Mouse (Mus musculus) T-helper 2 cell (primary cell): Measurements from ENCODE around the gene Hs3st6.

Experiments used
- in situ Hi-C: fragments of 300-600 bp; cut with MboI, MseI; formaldehyde crosslinking; loops from one replicate; pipeline ENCODE4 v1.15.1; 2025; ENCODE audit warnings: high pct_unique_total_duplicates

Hs3st6 gene

GRCm38 (mm10) chr17:24728184-24728583 lies 24.6 kb upstream of the Hs3st6 start:
- in situ Hi-C loops: no loop called here

DNA sequence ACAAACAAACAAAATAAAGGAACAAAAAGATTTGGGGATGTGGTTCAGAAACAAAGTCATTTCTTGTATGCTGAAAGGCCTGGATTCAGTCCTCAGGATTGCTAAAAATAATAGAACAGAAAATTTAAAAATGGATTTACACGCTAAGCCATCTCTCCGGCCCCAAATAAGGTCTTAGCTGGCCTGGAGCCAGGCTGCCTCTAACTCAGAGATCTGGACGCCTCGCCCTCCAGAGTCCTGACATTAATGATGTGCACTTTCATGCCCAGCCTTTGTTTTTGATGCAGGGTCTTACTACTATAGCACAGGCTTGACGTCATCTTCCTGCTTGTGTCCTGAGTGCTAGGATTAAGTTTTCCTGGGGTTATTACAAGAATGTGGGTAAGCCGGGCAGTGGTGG lies 23.7 kb upstream of the Hs3st6 start:
- in situ Hi-C loops: no loop called here

DNA sequence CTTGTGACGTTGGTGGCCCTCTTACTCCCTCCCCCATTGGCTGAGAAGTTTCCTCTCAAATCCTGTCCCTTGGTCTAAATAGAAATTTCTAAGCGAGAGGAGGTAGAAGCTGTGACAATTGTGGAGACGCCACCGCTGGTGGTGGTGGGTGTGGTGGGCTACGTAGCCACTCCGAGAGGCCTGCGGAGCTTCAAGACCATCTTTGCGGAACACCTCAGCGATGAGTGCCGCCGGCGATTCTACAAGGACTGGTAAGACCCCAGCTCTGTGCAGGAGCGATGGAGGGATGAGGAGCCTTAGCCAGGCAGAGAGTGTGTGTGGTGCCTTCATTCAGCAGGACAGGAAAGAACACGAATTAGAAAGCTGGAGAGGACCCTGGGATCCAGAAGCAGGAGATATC lies 22.0 kb upstream of the Hs3st6 start:
- in situ Hi-C loops: no loop called here

DNA sequence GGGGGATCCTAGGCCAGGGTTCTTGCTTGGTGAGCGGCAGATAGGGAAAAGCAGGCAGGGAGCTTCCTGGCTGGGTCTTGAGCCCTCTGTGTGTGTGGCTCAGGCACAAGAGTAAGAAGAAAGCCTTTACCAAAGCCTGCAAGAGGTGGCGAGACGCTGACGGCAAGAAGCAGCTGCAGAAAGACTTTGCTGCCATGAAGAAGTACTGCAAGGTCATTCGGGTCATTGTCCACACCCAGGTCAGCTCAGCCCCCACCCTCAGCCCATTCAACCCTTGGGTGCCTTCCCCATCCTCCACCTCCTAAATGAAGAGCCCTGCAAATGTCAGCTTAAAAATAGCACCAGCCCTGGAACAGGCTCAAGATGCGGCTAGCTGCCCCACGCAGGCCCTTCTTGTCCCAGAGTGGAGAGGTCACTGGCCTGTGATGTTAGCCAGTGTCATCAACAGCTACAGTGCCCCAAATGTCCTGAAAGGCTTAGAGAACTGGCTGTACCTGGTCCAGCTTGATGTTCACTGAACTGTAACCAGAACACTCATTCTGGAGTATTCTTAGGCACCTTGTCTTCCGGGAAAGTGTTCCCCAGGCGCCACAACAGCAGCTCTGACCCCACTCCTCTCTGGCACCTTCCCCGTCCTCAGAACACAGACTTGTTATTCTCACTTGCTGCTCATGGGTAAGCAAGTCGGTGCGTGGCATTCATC lies 20.4 kb upstream of the Hs3st6 start:
- in situ Hi-C loops: no loop called here

DNA sequence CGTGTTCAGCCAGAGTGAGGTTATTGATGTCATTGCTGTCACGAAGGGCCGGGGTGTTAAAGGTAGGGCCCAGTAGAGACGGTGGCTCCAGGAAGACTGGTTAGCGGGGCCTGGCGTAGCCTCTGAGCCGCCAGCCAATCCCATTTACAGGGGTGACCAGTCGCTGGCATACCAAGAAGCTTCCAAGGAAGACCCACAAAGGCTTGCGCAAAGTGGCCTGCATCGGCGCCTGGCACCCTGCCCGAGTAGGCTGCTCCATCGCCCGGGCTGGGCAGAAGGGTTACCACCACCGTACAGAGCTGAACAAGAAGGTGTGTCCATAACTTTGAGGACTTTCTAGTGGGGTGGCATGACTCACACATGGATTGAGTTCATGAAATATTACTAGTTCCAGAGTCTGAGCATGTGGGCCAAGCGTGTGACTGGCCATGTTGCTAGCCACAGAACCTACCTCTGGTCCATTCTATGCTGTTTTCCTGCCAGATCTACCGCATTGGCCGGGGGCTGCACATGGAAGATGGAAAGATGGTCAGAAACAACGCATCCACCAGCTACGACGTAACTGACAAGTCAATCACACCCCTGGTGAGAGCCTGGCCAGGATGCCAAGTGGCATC lies 19.2 kb upstream of the Hs3st6 start:
- in situ Hi-C loops: no loop called here

DNA sequence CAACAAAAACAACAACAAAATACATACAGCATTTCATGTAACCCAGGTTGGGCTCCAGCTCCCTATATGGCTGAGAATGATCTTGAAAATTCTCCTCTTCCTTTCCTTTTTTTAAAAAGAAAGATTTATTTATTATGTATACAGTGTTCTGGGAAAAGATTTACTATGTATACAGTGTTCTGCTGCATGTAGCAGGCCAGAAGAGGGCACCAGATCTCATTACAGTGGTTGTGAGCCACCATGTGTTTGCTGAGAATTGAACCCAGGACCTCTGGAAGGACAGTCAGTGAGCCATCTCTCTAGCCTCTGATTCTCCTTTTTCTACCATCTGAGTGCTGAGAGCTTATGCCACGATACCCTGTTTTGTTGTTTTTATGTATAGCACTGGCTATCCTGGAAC lies 18.3 kb upstream of the Hs3st6 start:
- in situ Hi-C loops: no loop called here

- in situ Hi-C loops: no loop called here
Measured at GRCm38 (mm10) chr17:24735446-24735845, 17.3 kb upstream of the Hs3st6 start.

GRCm38 (mm10) chr17:24736330-24737051 lies 16.3 kb upstream of the Hs3st6 start, which contains the start of gene Msrb1:
Gene Msrb1 (plus strand): TSS chr17:24736642.
- in situ Hi-C loops: no loop called here

GRCm38 (mm10) chr17:24737135-24737810 lies 15.5 kb upstream of the Hs3st6 start:
- in situ Hi-C loops: no loop called here

DNA sequence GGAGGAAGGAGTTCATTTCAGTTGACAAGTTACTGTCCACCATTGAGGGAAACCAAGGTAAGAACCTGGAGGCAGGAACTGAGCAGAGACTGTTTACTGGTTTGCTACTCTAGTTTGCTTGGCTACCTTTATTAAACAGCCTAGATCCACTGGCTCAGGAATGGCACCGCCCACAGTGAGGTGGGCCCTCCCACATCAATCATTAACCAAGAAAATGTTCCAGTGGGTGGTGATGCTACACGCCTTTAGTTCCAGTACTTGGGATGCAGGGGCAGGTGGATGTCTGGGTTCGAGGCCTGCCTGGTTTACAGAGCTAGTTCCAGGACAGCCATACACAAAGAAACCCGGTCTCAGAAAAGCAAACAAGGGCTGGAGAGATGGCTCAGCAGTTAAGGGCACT lies 14.6 kb upstream of the Hs3st6 start:
- in situ Hi-C loops: no loop called here

GRCm38 (mm10) chr17:24739926-24740325 lies 12.9 kb upstream of the Hs3st6 start:
- in situ Hi-C loops: no loop called here

- in situ Hi-C loops: no loop called here
Measured at GRCm38 (mm10) chr17:24742307-24742706, 10.5 kb upstream of the Hs3st6 start.

- in situ Hi-C loops: no loop called here
Measured at GRCm38 (mm10) chr17:24743896-24744295, 8.9 kb upstream of the Hs3st6 start.

DNA sequence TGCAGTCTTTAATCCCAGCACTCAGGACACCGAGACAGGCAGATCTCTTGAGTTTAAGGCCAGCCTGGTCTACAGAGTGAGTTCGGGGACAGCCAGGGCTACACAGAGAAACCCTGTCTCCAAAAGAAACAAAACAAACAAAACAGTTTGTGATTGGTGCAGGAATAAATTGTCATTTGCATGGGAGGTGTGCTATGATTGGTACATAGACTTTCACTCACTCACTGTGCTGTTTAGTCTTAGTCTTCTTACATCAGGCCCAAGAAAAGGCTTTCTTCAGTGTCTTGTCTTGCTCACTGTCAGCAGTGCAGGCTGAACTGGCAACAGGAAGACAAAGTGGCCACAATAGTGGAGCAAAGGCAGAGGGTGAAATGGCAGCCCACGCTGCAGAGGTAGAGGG lies 8.4 kb upstream of the Hs3st6 start:
- in situ Hi-C loops: no loop called here

GRCm38 (mm10) chr17:24745526-24746497 lies 7.0 kb upstream of the Hs3st6 start:
- in situ Hi-C loops: no loop called here

DNA sequence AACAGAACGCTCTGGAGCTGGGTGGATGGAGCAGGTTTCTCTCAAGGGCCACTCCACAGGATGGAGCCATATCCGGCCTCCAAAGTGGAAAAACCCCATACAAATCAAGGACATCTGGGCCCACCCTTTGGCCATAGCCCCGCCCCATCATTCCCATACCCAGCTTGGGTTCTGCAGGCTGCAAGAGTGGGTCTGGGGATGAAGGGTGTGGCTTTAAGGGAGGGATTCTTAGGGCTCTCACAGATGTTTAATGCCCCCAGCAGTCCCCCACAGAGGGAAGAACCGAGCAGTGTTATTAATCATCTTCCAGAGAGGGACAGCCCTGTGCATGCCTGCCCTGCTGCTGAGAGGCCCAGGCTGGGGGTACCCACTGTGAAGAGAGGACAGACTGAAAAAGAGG lies 5.8 kb upstream of the Hs3st6 start:
- in situ Hi-C loops: no loop called here

GRCm38 (mm10) chr17:24751528-24751927 lies 1.3 kb upstream of the Hs3st6 start:
- in situ Hi-C loops: no loop called here

DNA sequence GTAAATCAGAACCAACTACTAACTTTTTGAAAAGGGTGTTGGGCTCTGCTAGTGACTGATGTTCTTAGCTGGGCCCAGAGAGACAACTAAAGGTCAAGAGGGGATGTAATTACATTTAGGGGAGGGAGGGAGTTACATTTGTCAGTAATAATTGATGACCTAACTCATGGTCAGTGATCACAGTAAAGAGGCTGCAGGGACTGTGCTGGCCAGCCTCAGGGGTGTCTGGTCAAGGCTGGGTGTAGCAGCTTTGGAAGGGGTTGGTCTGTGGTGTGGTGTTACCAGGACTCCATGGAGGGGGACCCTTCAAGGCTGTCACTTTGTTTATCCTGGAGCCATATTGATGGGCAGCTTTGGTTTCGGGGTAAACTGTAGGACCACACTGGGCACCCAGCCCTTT lies 4.6 kb downstream of the Hs3st6 start:
- in situ Hi-C loops: no loop called here

DNA sequence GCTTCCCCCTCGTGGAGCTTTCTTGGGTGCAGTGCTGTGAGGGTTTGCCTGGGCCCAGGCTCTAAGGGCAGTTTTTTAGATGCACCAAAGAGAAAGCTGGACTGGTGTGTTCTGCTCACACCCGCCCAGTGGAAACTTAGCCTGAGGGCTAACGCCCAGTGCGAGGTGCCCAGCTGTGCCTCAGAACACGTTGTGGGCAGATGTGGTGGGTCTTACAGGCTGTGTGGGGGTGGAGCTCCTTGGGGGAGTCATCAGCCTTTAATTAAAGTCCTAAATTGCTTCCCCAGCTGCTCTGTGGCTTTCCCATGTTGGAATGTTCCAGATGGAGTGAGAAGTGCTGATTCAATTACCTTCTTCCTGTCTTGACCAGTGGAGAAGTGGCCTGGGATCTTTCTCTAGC lies 8.3 kb downstream of the Hs3st6 start:
- in situ Hi-C loops: loop anchor here (10.0 kb wide), 1 partner anchor 954 kb away; the partner anchor contains the start of gene Gng13

DNA sequence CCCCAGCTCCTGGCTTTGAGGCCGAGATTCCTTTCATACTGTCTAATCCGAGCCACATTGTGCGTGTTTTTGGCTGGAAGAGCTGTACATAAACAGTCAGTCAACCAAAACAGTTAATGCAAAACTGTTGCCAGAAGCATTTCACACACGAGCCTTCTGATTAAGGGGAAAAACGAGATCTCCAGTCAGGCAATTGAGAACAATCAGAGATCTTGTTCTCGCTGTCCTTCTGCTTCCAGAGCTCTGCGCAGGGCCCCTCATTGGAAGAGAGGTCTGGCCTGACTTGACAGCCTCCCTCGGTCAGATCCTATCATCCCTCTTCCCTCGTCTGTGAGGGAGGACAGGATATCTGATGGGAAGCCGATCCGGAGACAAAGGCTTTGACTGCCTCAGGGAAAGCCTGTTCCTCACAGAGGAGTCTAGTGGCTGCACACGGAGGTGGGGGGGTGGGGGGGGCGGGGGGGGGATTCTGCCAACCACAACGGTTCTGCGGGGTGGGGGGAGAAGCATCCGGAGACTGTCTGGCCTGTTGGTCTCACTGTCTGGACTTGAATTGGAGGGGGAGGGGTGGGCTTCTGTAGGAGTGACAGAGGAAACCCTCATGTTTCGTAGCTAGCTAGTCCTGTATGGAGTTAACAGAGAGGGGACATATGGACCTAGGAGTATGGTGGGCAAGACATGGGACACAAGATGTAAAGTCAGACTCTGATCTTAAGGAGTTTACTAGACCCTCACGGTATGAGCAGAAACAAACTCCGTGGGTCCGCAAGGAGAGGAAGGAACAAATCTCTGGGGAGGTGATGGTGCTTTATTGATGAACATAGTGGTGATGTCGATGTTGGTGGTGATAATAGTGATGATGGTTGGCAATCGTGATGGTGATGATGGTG lies 12.5 kb downstream of the Hs3st6 start:
- in situ Hi-C loops: loop anchor here (5.0 to 10.0 kb wide), 2 partner anchors 52 to 950 kb away; partner anchors contain the start of gene Gng13
